Mouse (Mus musculus): ENCODE measurements around the gene Spock1. TPM values are rescaled to one million over a fixed set of nuclear protein-coding genes. Genes with fewer than 3 reads are reported as not detected.

The Spock1 gene
- polyA plus RNA-seq (2012) = 0.01 and 0.03 TPM in 2 replicates

- H3K4me1 ChIP-seq (ENCODE audit: control insufficient read depth) = peaks cover 3% of the 10 kb centered on the region; the same call in 1 of the 2 replicates
- no peak for TF ChIP-seq TAL1 (IDR thresholded peaks at IDR 0.05; ENCODE audit: low read length)
- no peak for TF ChIP-seq GATA1 (IDR thresholded peaks at IDR 0.05; ENCODE audit: low read length)
- no peaks in the 10 kb centered on the region for H3K36me3 ChIP-seq (ENCODE audit: control insufficient read depth)
- no peak within 1 kb of the TSS for H3K4me3 ChIP-seq (replicated peaks)
- H3K9me3 ChIP-seq (ENCODE audit: control insufficient read depth, low read length) = peaks cover 13% of the 10 kb centered on the region
- peaks cover 20% of the 10 kb centered on the region for H3K27me3 ChIP-seq (ENCODE audit: control insufficient read depth)
These were observed at the start of gene Spock1 for GRCm38 (mm10) chr13:57908266-57908582. Gene Spock1 (minus strand): TSS chr13:57908332.

- Histone ChIP-seq H3K36me3 (ENCODE audit: control insufficient read depth) (no peaks in the 10 kb centered on the region), H3K9me3 (ENCODE audit: control insufficient read depth, low read length) (peaks cover 16% of the 10 kb centered on the region; the same call in 1 of the 2 replicates), H3K4me1 (ENCODE audit: control insufficient read depth) (no peaks in the 10 kb centered on the region), H3K4me3 (replicated peaks) (no peak overlapping the region), H3K27me3 (ENCODE audit: control insufficient read depth) (no peaks in the 10 kb centered on the region)
- TF ChIP-seq GATA1 (IDR thresholded peaks at IDR 0.05; ENCODE audit: low read length) (no peak), TAL1 (IDR thresholded peaks at IDR 0.05; ENCODE audit: low read length) (no peak)
These were observed 42.0 kb upstream of the Spock1 start for GRCm38 (mm10) chr13:57950091-57950490.

- no peak overlapping the region for H3K4me3 ChIP-seq (replicated peaks)
- H3K9me3 ChIP-seq (ENCODE audit: control insufficient read depth, low read length) = peaks cover 18% of the 10 kb centered on the region; the same call in 1 of the 2 replicates
- no peaks in the 10 kb centered on the region for H3K27me3 ChIP-seq (ENCODE audit: control insufficient read depth)
- no peaks in the 10 kb centered on the region for H3K36me3 ChIP-seq (ENCODE audit: control insufficient read depth)
- TF ChIP-seq TAL1 (IDR thresholded peaks at IDR 0.05; ENCODE audit: low read length) = no peak
- TF ChIP-seq GATA1 (IDR thresholded peaks at IDR 0.05; ENCODE audit: low read length) = no peak
- no peaks in the 10 kb centered on the region for H3K4me1 ChIP-seq (ENCODE audit: control insufficient read depth)
These were observed 41.4 kb upstream of the Spock1 start for GRCm38 (mm10) chr13:57949513-57949912.

GRCm38 (mm10) chr13:57945197-57945596 is 37.1 kb upstream of the Spock1 start:
- Histone ChIP-seq H3K4me1 (ENCODE audit: control insufficient read depth) (no peaks in the 10 kb centered on the region), H3K36me3 (ENCODE audit: control insufficient read depth) (no peaks in the 10 kb centered on the region), H3K9me3 (ENCODE audit: control insufficient read depth, low read length) (peaks cover 13% of the 10 kb centered on the region; the same call in 1 of the 2 replicates), H3K4me3 (replicated peaks) (no peak overlapping the region), H3K27me3 (ENCODE audit: control insufficient read depth) (no peaks in the 10 kb centered on the region)
- TF ChIP-seq TAL1 (IDR thresholded peaks at IDR 0.05; ENCODE audit: low read length) (no peak), GATA1 (IDR thresholded peaks at IDR 0.05; ENCODE audit: low read length) (no peak)

- Histone ChIP-seq H3K4me3 (replicated peaks) (no peak overlapping the region), H3K9me3 (ENCODE audit: control insufficient read depth, low read length) (peaks cover 13% of the 10 kb centered on the region; the same call in 1 of the 2 replicates)
These were observed 36.3 kb upstream of the Spock1 start for GRCm38 (mm10) chr13:57944434-57944833.

GRCm38 (mm10) chr13:57943900-57944299 is 35.8 kb upstream of the Spock1 start:
- peaks cover 13% of the 10 kb centered on the region; the same call in 1 of the 2 replicates for H3K9me3 ChIP-seq (ENCODE audit: control insufficient read depth, low read length)
- H3K4me3 ChIP-seq (replicated peaks) = no peak overlapping the region
- no peak for TF ChIP-seq GATA1 (IDR thresholded peaks at IDR 0.05; ENCODE audit: low read length)
- TF ChIP-seq TAL1 (IDR thresholded peaks at IDR 0.05; ENCODE audit: low read length) = no peak
- no peaks in the 10 kb centered on the region for H3K36me3 ChIP-seq (ENCODE audit: control insufficient read depth)
- H3K27me3 ChIP-seq (ENCODE audit: control insufficient read depth) = no peaks in the 10 kb centered on the region
- H3K4me1 ChIP-seq (ENCODE audit: control insufficient read depth) = no peaks in the 10 kb centered on the region

More at GRCm38 (mm10) chr13:57944434-57944833, 36.3 kb upstream of the Spock1 start:
- Histone ChIP-seq H3K27me3 (ENCODE audit: control insufficient read depth) (no peaks in the 10 kb centered on the region), H3K36me3 (ENCODE audit: control insufficient read depth) (no peaks in the 10 kb centered on the region), H3K4me1 (ENCODE audit: control insufficient read depth) (no peaks in the 10 kb centered on the region)
- TF ChIP-seq GATA1 (IDR thresholded peaks at IDR 0.05; ENCODE audit: low read length) = no peak
- no peak for TF ChIP-seq TAL1 (IDR thresholded peaks at IDR 0.05; ENCODE audit: low read length)

- H3K9me3 ChIP-seq (ENCODE audit: control insufficient read depth, low read length) = peaks cover 4% of the 10 kb centered on the region; the same call in 1 of the 2 replicates
- H3K27me3 ChIP-seq (ENCODE audit: control insufficient read depth) = no peaks in the 10 kb centered on the region
- no peak overlapping the region for H3K4me3 ChIP-seq (replicated peaks)
- H3K36me3 ChIP-seq (ENCODE audit: control insufficient read depth) = no peaks in the 10 kb centered on the region
- TF ChIP-seq GATA1 (IDR thresholded peaks at IDR 0.05; ENCODE audit: low read length) (no peak), TAL1 (IDR thresholded peaks at IDR 0.05; ENCODE audit: low read length) (no peak)
- no peaks in the 10 kb centered on the region for H3K4me1 ChIP-seq (ENCODE audit: control insufficient read depth)
These were observed 29.5 kb upstream of the Spock1 start for GRCm38 (mm10) chr13:57937463-57938229.

- H3K4me3 ChIP-seq (replicated peaks) = no peak overlapping the region
- H3K27me3 ChIP-seq (ENCODE audit: control insufficient read depth) = no peaks in the 10 kb centered on the region
- peaks cover 8% of the 10 kb centered on the region for H3K9me3 ChIP-seq (ENCODE audit: control insufficient read depth, low read length)
- no peaks in the 10 kb centered on the region for H3K4me1 ChIP-seq (ENCODE audit: control insufficient read depth)
- TF ChIP-seq GATA1 (IDR thresholded peaks at IDR 0.05; ENCODE audit: low read length) (no peak), TAL1 (IDR thresholded peaks at IDR 0.05; ENCODE audit: low read length) (no peak)
- H3K36me3 ChIP-seq (ENCODE audit: control insufficient read depth) = no peaks in the 10 kb centered on the region
These were observed 23.9 kb upstream of the Spock1 start for GRCm38 (mm10) chr13:57931998-57932397.

- Histone ChIP-seq H3K36me3 (ENCODE audit: control insufficient read depth) (no peaks in the 10 kb centered on the region), H3K4me1 (ENCODE audit: control insufficient read depth) (no peaks in the 10 kb centered on the region), H3K27me3 (ENCODE audit: control insufficient read depth) (no peaks in the 10 kb centered on the region), H3K9me3 (ENCODE audit: control insufficient read depth, low read length) (peaks cover 9% of the 10 kb centered on the region), H3K4me3 (replicated peaks) (no peak overlapping the region)
- TF ChIP-seq GATA1 (IDR thresholded peaks at IDR 0.05; ENCODE audit: low read length) = no peak
- TF ChIP-seq TAL1 (IDR thresholded peaks at IDR 0.05; ENCODE audit: low read length) = no peak
These were observed 23.2 kb upstream of the Spock1 start for GRCm38 (mm10) chr13:57931376-57931775.

All from erythroblast, embryonic 14.5 days (primary cell).